Mouse (Mus musculus): ENCODE measurements around the gene Ifrd1. TPM values are rescaled to one million over a fixed set of nuclear protein-coding genes. Genes with fewer than 3 reads are reported as not detected.

Ifrd1 gene
- 10 to 100 TPM in 1 of 2 experiments, 1 to 10 TPM in 1; 8.4 to 20.1 TPM for polyA plus RNA-seq (2012; fragmentation: generic; extraction: Trizol)

DNA sequence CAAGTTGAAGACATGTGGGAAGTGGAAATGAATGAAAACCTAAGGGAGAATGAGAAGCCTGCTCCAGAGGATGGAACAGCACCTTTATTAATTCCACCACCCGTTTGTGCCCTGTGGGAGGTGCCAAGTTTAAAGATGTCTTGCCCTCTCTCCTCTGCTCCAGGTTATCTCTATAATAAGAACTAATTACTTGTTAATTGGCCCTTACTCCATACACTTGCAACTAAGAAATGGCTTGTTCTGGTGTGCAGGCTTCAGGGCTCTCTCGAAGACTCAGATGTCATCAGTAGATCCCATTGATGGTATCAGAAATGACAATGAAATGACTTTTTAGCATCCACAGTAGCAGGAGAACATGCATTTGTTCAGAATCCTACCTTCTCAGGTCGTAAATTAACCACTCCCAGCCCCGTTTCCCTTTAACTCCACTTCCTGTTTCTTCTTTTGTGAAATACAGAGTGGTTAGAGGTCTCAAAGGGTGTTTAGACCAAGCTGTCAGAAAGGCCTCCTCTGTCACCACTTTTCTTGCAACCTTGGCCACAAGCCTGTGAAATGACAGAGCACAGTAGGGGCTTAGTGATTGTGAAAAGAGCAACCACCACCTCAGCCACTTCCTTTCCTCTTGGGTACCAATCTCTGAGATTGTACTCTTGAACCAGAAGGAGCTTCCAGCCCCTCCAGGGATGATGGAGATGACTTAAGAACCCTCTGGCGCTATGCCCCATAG is at the start of gene Ifrd1:
TSS of gene Ifrd1 (minus strand) at position 51 of the 727 bp plus-strand sequence.

DNA sequence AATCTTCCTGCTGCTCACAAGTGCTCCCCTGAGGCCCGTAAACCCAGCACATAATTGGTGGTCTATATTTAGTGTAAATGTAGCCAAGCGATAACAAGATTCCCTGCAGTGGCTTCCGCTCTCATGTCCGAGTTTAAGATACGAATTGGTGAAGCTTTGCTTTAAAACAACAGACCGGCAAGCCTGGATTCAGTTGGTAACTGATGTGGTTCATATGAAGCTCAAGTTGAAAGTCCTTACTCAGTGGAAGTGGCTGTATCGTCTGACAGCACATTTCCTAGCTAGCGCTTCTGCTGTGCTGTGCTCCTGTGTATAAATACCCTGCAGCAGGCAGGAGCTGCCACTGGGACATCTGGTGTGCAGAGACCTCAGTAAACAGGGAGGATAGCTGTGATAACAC is 49.0 kb downstream of the Ifrd1 start, which contains the start of gene Lsmem1:
TSS of gene Lsmem1 (minus strand) at position 189 of the 400 bp plus-strand sequence.

Other genes starting within 250 kb of the Ifrd1 start
- 10 to 100 TPM in 1 of 2 experiments, 1 to 10 TPM in 1; 2.9 to 11.1 TPM for gene Arl4a, start 210.5 kb downstream of the Ifrd1 start, polyA plus RNA-seq (2012; fragmentation: generic; extraction: Trizol)
- under 1 TPM in 1 of 2 experiments, not detected in 1; 0.01 TPM for gene Scin, start 114.3 kb downstream of the Ifrd1 start, polyA plus RNA-seq (2012; fragmentation: generic; extraction: Trizol)
- gene Lsmem1, start 49.0 kb downstream of the Ifrd1 start, polyA plus RNA-seq (2012; fragmentation: generic; extraction: Trizol) = under 1 TPM in 1 of 2 experiments, not detected in 1; 0.04 TPM
- 10 to 100 TPM in 1 of 2 experiments, 1 to 10 TPM in 1; 1.2 to 14.1 TPM for gene Zfp277, start 197.4 kb upstream of the Ifrd1 start, polyA plus RNA-seq (2012; fragmentation: generic; extraction: Trizol)
- gene Dock4, start 197.4 kb upstream of the Ifrd1 start, polyA plus RNA-seq (2012; fragmentation: generic; extraction: Trizol) = 1 to 10 TPM in 1 of 2 experiments, under 1 TPM in 1; 0.12 to 2.6 TPM

All from C3H10T1/2 (cell line).